Mouse (Mus musculus): ENCODE measurements around the gene Fam81b. TPM values are rescaled to one million over a fixed set of nuclear protein-coding genes. Genes with fewer than 3 reads are reported as not detected.

Gene Fam81b
- polyA plus RNA-seq, 2 experiments, result not detected

DNA sequence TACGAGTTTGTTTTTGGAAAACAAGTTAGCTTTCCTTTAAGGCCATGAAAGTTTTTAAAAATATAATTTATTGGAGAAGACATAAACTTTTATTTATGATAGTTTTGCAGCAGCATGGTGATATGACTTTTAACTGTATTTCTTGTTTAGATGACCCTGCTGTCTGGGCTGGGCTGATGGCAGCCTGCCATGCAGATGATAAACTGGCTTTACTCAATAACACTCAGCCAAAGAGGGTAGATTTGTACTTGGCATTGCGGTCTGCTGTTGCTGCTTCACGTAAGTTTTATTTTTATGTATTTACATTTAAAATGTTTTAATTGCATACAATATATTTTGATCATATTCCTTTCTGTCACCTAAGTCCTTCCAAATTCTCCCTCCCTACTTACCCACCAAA, 147.8 kb downstream of the Fam81b start:
- Histone ChIP-seq H3K27me3 (ENCODE audit: control insufficient read depth, insufficient read depth, low read length) (no peaks in the 10 kb centered on the region), H3K9me3 (ENCODE audit: control insufficient read depth, low read length) (no peaks in the 10 kb centered on the region), H3K27ac (no peak overlapping the region), H3K4me3 (ENCODE audit: insufficient read depth in 1 of 2, low read depth in 2 of 2, low read length in 2 of 2) (no peak overlapping the region), H3K4me1 (replicated peaks; ENCODE audit: control insufficient read depth in 2 of 2, insufficient read depth in 2 of 2, low read length in 1 of 2) (no peaks in the 10 kb centered on the region), H3K36me3 (replicated peaks; ENCODE audit: control insufficient read depth, insufficient read depth, low read depth) (no peaks in the 10 kb centered on the region), H3K4me2 (ENCODE audit: low read depth) (no peak overlapping the region), H3K9ac (replicated peaks) (no peak overlapping the region)
- WGBS (ENCODE audit: insufficient replicate concordance), result 77% methylated on average over 3 of the region's 3 CpGs
- no peak for TF ChIP-seq CTCF (IDR thresholded peaks at IDR 0.05; ENCODE audit: low read depth)
- no peak for TF ChIP-seq EP300 (IDR thresholded peaks at IDR 0.05; ENCODE audit: low read depth)
- DNase-seq (ENCODE audit: low read depth in 3 of 3, low spot score in 3 of 3), result no peak
- no peak for ATAC-seq (ENCODE audit: insufficient read depth)

Small RNAs within 50 kb of the gene (microRNA-seq; reads per million reads assigned to microRNA genes)
- not detected for gene Gm24025

Other genes with a start within 250 kb of the Fam81b start
- 1.7 TPM in 2 replicates for gene Gpr150, start 248.1 kb downstream of the Fam81b start, polyA plus RNA-seq (2012; rRNA removed)
- gene Gpr150, start 248.1 kb downstream of the Fam81b start, polyA plus RNA-seq (2014; fragmentation: Nextera tagmentation; extraction: Ambion mirVana), result 2.0 and 2.3 TPM in 2 replicates
- 1.2 and 1.5 TPM in 2 replicates for gene Arsk, start 206.4 kb downstream of the Fam81b start, polyA plus RNA-seq (2012; rRNA removed)
- gene Arsk, start 206.4 kb downstream of the Fam81b start, polyA plus RNA-seq (2014; fragmentation: Nextera tagmentation; extraction: Ambion mirVana), result 2.6 and 3.0 TPM in 2 replicates
- gene Ttc37, start 206.3 kb downstream of the Fam81b start, polyA plus RNA-seq (2012; rRNA removed), result 3.2 and 4.0 TPM in 2 replicates
- 5.0 and 6.4 TPM in 2 replicates for gene Ttc37, start 206.3 kb downstream of the Fam81b start, polyA plus RNA-seq (2014; fragmentation: Nextera tagmentation; extraction: Ambion mirVana)
- 0.27 and 0.50 TPM in 2 replicates for gene Mctp1, start 79.5 kb upstream of the Fam81b start, polyA plus RNA-seq (2012; rRNA removed)
- gene Mctp1, start 79.5 kb upstream of the Fam81b start, polyA plus RNA-seq (2014; fragmentation: Nextera tagmentation; extraction: Ambion mirVana), result 0.99 and 1.4 TPM in 2 replicates

Measured in liver, embryonic 14.5 days (tissue).